Mouse (Mus musculus): ENCODE data around the gene Nmt1. TPM values are rescaled to one million over a fixed set of nuclear protein-coding genes. Genes with fewer than 3 reads are reported as not detected.

Nmt1 gene
- total and polyA plus RNA-seq, 2 experiments from 2014 or later, result 46.6 to 47.6 TPM

DNA sequence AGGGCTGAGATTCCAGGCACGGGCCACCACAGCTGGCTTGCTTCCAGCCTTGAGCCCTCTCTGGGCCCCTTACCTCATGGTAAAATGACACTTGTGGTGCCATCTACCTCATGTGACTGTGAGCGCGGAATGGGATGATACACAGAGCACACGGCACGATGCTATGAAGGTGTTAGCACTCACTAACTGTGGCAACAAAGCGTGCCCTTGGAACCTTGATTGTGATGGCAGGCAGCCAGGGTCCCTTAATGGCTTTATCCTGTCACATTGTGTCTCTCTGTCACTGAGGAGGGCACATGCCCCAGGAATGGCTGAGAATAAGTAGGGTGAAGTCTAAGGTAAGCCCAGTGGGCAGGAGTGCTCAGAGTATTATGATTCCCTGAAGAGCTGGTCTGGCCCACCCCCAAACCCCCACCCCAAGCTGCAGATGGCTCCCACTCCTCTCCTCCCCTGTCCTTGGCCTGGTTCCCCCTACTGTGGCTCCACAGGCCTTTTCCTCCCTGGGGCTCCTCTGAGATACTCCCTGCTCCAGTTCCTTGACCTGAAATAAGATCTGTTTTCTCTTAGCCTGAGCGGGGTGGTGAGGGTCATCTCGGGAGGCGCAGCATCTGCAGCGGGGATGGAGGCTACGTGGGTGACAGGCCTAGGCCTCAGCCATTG lies 70.7 kb downstream of the Nmt1 start:
- Histone ChIP-seq H3K4me1 (ENCODE audit: control insufficient read depth, insufficient read depth) (peaks cover 62% of the 10 kb centered on the region), H3K4me2 (ENCODE audit: low read depth, low read length) (no peak overlapping the region), H3K27ac (ENCODE audit: low read depth) (peak overlapping the region; percentile 97), H3K9ac (replicated peaks; ENCODE audit: low read depth, low read length) (peak overlapping the region; percentile 19; the same call in 1 of the 2 replicates), H3K9me3 (replicated peaks; ENCODE audit: control insufficient read depth, low read length) (no peaks in the 10 kb centered on the region), H3K27me3 (ENCODE audit: control insufficient read depth, insufficient read depth, low read length) (no peaks in the 10 kb centered on the region), H3K4me3 (ENCODE audit: low read depth, low read length) (no peak overlapping the region), H3K36me3 (replicated peaks; ENCODE audit: control insufficient read depth, insufficient read depth, low read length) (no peaks in the 10 kb centered on the region)
- TF ChIP-seq CTCF (IDR thresholded peaks at IDR 0.05; ENCODE audit: low read depth) (no peak), EP300 (IDR thresholded peaks at IDR 0.05; ENCODE audit: low read depth) (peak; percentile 74)
- peak; percentile 72 for DNase-seq (ENCODE audit: low spot score)
- no peak for ATAC-seq (ENCODE audit: insufficient read depth, low read depth)
- 37% methylated on average over 11 of the region's 11 CpGs for WGBS

DNA sequence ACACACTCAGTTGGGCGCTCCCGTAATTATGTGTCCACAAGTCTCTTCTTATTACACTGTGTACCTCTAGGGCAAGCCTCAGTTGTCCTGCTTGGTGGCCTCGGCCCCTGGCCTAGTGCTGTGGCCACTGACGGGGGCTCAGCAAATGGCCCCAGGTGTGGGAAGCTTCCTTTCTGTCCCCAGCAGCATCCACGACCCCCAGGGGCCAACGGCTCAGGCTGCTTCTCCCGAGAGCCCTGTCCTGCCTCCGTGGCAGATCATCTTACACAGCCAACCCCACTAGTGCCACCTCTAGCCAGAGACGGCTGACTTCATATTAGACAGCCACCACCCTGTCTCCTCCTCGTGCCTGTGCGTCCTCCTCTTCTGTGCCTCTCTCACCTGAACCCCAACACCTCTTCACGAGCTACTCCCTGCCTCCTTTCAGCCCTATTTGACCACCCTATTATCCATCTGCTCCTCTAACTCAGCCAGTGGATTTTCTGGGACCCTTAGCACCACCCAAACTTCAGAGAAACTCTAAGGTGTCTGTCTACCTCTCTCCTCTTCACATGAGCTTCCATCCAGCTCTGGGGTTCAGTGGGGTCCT lies 71.5 kb downstream of the Nmt1 start:
- no peaks in the 10 kb centered on the region for H3K9me3 ChIP-seq (replicated peaks; ENCODE audit: control insufficient read depth, low read length)
- no peak overlapping the region for H3K4me3 ChIP-seq (ENCODE audit: low read depth, low read length)
- WGBS, result 62% methylated on average over 12 of the region's 12 CpGs
- H3K27me3 ChIP-seq (ENCODE audit: control insufficient read depth, insufficient read depth, low read length), result no peaks in the 10 kb centered on the region
- H3K4me2 ChIP-seq (ENCODE audit: low read depth, low read length), result peak overlapping the region; percentile 10; the same call in 1 of the 2 replicates
- TF ChIP-seq CTCF (IDR thresholded peaks at IDR 0.05; ENCODE audit: low read depth) (no peak), EP300 (IDR thresholded peaks at IDR 0.05; ENCODE audit: low read depth) (no peak)
- H3K9ac ChIP-seq (replicated peaks; ENCODE audit: low read depth, low read length), result no peak overlapping the region; the same call in 1 of the 2 replicates
- no peak for ATAC-seq (ENCODE audit: insufficient read depth, low read depth)
- H3K27ac ChIP-seq (ENCODE audit: low read depth), result peak overlapping the region; percentile 97
- no peak for DNase-seq (ENCODE audit: low spot score)
- H3K4me1 ChIP-seq (ENCODE audit: control insufficient read depth, insufficient read depth), result peaks cover 57% of the 10 kb centered on the region
- H3K36me3 ChIP-seq (replicated peaks; ENCODE audit: control insufficient read depth, insufficient read depth, low read length), result no peaks in the 10 kb centered on the region

DNA sequence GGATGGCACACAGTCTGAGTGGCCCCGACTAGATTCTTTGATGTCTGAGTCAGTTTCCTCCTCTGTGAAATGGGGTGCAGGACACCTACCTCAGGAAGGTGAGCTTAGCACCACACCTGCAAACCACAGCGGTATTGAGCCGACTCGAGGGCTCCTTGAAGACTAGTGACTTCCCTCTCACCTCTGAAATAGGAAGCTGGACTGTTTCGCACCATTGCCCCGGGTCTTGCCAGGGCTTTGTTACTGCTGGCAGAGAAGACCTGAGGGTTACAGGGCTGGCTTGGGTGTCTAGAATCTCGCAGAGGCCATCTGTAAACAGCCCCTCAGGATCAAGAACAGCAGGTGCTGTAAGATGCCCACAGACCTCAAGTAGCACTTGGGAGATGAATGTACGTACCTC lies 72.4 kb downstream of the Nmt1 start:
- H3K27ac ChIP-seq (ENCODE audit: low read depth), result no peak overlapping the region
- H3K27me3 ChIP-seq (ENCODE audit: control insufficient read depth, insufficient read depth, low read length), result no peaks in the 10 kb centered on the region
- H3K9me3 ChIP-seq (replicated peaks; ENCODE audit: control insufficient read depth, low read length), result no peaks in the 10 kb centered on the region
- DNase-seq (ENCODE audit: low spot score) (no peak), ATAC-seq (ENCODE audit: insufficient read depth, low read depth) (no peak)
- no peak overlapping the region for H3K9ac ChIP-seq (replicated peaks; ENCODE audit: low read depth, low read length)
- TF ChIP-seq EP300 (IDR thresholded peaks at IDR 0.05; ENCODE audit: low read depth) (no peak), CTCF (IDR thresholded peaks at IDR 0.05; ENCODE audit: low read depth) (no peak)
- WGBS, result 68% methylated on average over 8 of the region's 8 CpGs
- no peaks in the 10 kb centered on the region for H3K36me3 ChIP-seq (replicated peaks; ENCODE audit: control insufficient read depth, insufficient read depth, low read length)
- peak overlapping the region; percentile 82 for H3K4me2 ChIP-seq (ENCODE audit: low read depth, low read length)
- peaks cover 48% of the 10 kb centered on the region for H3K4me1 ChIP-seq (ENCODE audit: control insufficient read depth, insufficient read depth)
- peak overlapping the region; percentile 74 for H3K4me3 ChIP-seq (ENCODE audit: low read depth, low read length)

DNA sequence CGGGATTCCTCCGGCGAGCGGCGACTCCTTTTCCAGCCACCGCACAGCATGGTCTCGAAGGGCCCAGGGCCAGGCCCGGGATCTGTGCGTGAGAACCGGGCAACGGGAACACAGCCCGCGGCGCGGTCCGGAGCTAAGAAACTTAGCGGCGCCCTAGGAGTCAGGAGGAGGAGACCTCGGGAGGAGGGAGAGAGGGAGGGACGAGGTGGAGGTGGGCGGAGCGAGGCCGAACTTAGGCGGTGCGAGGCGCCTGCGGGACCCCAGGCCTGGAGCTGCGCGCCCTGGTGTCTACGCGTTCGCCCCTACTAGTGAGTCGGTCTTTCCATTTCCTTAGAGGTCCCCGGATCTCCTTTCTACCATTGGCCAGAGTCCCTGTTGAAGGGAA lies 73.5 kb downstream of the Nmt1 start, which contains the start of the genes Plcd3 and Acbd4:
Gene Plcd3, minus strand, starts transcription at position 178 of the 385 bp plus-strand sequence.
Gene Acbd4, plus strand, starts transcription at position 202 of the 385 bp plus-strand sequence.
- peak within 1 kb of the TSS; percentile 82 for H3K4me2 ChIP-seq (ENCODE audit: low read depth, low read length)
- no peaks in the 10 kb centered on the region for H3K27me3 ChIP-seq (ENCODE audit: control insufficient read depth, insufficient read depth, low read length)

DNA sequence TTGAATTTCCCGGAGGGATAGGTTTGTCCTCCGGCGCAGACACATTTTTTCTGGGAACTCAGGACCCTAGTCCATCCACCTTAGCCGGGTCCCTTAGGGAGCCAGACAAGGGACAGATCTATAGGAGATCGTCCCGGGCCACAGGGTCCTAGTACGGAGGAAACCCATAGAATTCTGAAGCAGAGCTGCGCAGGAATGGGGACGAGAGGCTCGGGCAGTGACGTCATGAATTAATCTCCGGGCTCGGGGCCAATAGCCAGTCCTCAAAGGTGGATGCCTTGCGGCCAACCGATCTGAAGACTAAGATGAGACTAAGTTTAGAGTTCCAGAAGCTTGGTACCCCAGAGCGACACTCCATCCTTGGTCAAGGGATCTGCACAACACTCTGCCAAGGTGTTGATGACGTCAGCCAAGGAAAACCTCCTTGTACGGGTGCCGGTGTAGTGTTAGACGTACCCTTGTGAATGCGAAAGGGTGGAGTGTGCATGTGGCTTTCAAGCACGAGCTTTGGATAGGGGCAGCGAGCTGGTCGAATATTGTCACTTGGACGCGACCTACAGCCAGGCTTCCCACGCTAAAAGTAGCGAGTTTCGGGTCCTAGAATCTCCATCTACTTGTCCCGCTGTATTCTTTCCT lies 74.0 kb downstream of the Nmt1 start:
- no peaks in the 10 kb centered on the region for H3K27me3 ChIP-seq (ENCODE audit: control insufficient read depth, insufficient read depth, low read length)
- peak; percentile 77 for DNase-seq (ENCODE audit: low spot score)
- TF ChIP-seq CTCF (IDR thresholded peaks at IDR 0.05; ENCODE audit: low read depth) (no peak), EP300 (IDR thresholded peaks at IDR 0.05; ENCODE audit: low read depth) (no peak; the same call in 1 of the 2 replicates)
- peak; percentile 15; the same call in 1 of the 2 replicates for ATAC-seq (ENCODE audit: insufficient read depth, low read depth)
- H3K4me1 ChIP-seq (ENCODE audit: control insufficient read depth, insufficient read depth), result peaks cover 36% of the 10 kb centered on the region
- peak overlapping the region; percentile 82 for H3K4me2 ChIP-seq (ENCODE audit: low read depth, low read length)
- H3K4me3 ChIP-seq (ENCODE audit: low read depth, low read length), result peak overlapping the region; percentile 74
- H3K9me3 ChIP-seq (replicated peaks; ENCODE audit: control insufficient read depth, low read length), result no peaks in the 10 kb centered on the region
- 1% methylated on average over 30 of the region's 30 CpGs for WGBS
- H3K27ac ChIP-seq (ENCODE audit: low read depth), result peak overlapping the region; percentile 61
- peak overlapping the region; percentile 71 for H3K9ac ChIP-seq (replicated peaks; ENCODE audit: low read depth, low read length)
- H3K36me3 ChIP-seq (replicated peaks; ENCODE audit: control insufficient read depth, insufficient read depth, low read length), result no peaks in the 10 kb centered on the region; the same call in 1 of the 2 replicates

More for the DNA sequence above, 73.5 kb downstream of the Nmt1 start, which contains the start of the genes Plcd3 and Acbd4:
- H3K36me3 ChIP-seq (replicated peaks; ENCODE audit: control insufficient read depth, insufficient read depth, low read length), result no peaks in the 10 kb centered on the region; the same call in 1 of the 2 replicates
- H3K4me3 ChIP-seq (ENCODE audit: low read depth, low read length), result peak within 1 kb of the TSS; percentile 74
- H3K4me1 ChIP-seq (ENCODE audit: control insufficient read depth, insufficient read depth), result peaks cover 39% of the 10 kb centered on the region
- TF ChIP-seq EP300 (IDR thresholded peaks at IDR 0.05; ENCODE audit: low read depth), result no peak
- TF ChIP-seq CTCF (IDR thresholded peaks at IDR 0.05; ENCODE audit: low read depth), result no peak; the same call in 1 of the 2 replicates
- under 1% methylated on average over 33 of the region's 34 CpGs for WGBS
- H3K9me3 ChIP-seq (replicated peaks; ENCODE audit: control insufficient read depth, low read length), result no peaks in the 10 kb centered on the region
- peak within 1 kb of the TSS; percentile 71 for H3K9ac ChIP-seq (replicated peaks; ENCODE audit: low read depth, low read length)
- peak; percentile 75 for DNase-seq (ENCODE audit: low spot score)
- ATAC-seq (ENCODE audit: insufficient read depth, low read depth), result peak; percentile 12; the same call in 1 of the 2 replicates
- peak within 1 kb of the TSS; percentile 61 for H3K27ac ChIP-seq (ENCODE audit: low read depth)
